Mouse (Mus musculus) small intestine, adult 2 months (tissue): Measurements from ENCODE around the gene Ces1b.

ENCODE experiments used
- CTCF ChIP-seq: fragments of 200-500 bp; IDR thresholded peaks from 2 replicates; pipeline ENCODE4 v1.5.1; 2012; ENCODE audit warnings: low read depth, mild to moderate bottlenecking, control low read depth, inconsistent platforms, low read length, moderate library complexity, mixed read lengths; ENCODE audit not compliant: insufficient replicate concordance, insufficient read length; ENCODE audit errors: extremely low read depth
- POLR2A ChIP-seq: fragments of 200-500 bp; IDR thresholded peaks from 2 replicates; pipeline ENCODE4 v1.6.1; 2012; ENCODE audit warnings: low read depth, mild to moderate bottlenecking, control low read depth, inconsistent platforms, low read length, moderate library complexity

DNA sequence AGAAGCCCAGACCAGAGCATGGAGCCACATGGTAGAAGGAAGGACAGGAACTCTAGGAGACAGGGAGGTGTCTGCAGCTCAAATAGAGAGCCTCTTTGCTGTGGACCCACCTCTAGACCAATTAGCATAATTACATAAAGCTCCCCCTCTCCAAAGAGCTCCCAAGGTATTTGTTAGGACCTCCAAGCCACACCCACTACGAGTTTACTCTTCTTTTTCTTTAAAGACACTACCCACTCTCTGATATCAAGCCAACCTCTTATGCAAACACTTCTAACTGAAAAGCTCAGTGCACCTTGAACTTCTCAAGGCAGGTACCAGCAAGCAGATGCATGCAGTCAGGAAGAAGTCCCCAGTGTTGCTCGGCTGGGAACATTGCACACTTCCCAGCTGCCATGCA lies at the start of gene Ces1b:
- TF ChIP-seq POLR2A (no peak), CTCF (no peak)
